Mouse (Mus musculus) myocyte (in vitro differentiated cells): ENCODE measurements at regions not wholly inside any gene's neighbourhood (a gene's known extent, or its start where the extent isn't known, plus 50 kb on each side); places are given as distances from the start of the nearest gene placed in this dataset.

Source experiments
- CEBPB ChIP-seq: IDR thresholded peaks from 2 replicates; pipeline ENCODE4 v1.6.1; 2011; ENCODE audit warnings: mild to moderate bottlenecking, moderate library complexity; ENCODE audit not compliant: poor library complexity, insufficient read depth, severe bottlenecking
- E2F4 ChIP-seq: IDR thresholded peaks from one replicate; pipeline ENCODE4 v1.6.1; 2011; ENCODE audit warnings: mild to moderate bottlenecking, control low read depth, moderate library complexity; ENCODE audit not compliant: insufficient read depth
- MAX ChIP-seq: IDR thresholded peaks from one replicate; pipeline ENCODE4 v1.6.1; 2011; ENCODE audit warnings: low read depth, mild to moderate bottlenecking, control low read depth
- MYOD1 ChIP-seq, 3 experiments: IDR thresholded peaks; one replicate each; pipeline ENCODE4 v1.6.1; 2011; ENCODE audit warnings: control low read depth in 2 of 3, low read depth in 2 of 3, mild to moderate bottlenecking in 2 of 3, moderate library complexity in 1 of 3; ENCODE audit not compliant: insufficient read length in 2 of 3, control insufficient read depth in 1 of 3
- MYOG ChIP-seq, 3 experiments: IDR thresholded peaks; one replicate each; pipeline ENCODE4 v1.6.1; 2011; ENCODE audit warnings: control low read depth in 2 of 3, low read depth in 2 of 3, mild to moderate bottlenecking in 2 of 3; ENCODE audit not compliant: insufficient read length in 2 of 3, control insufficient read depth in 1 of 3, insufficient read depth in 1 of 3
- POLR2A ChIP-seq: IDR thresholded peaks from one replicate; pipeline ENCODE4 v1.6.1; 2011; ENCODE audit warnings: low read depth, mild to moderate bottlenecking, control low read depth, moderate library complexity; ENCODE audit not compliant: insufficient read length
- POLR2AphosphoS2 ChIP-seq: IDR thresholded peaks from one replicate; pipeline ENCODE4 v1.6.1; 2011; ENCODE audit warnings: low read depth, control low read depth; ENCODE audit not compliant: insufficient read length
- REST ChIP-seq: IDR thresholded peaks from one replicate; pipeline ENCODE4 v1.6.1; 2011; ENCODE audit warnings: mild to moderate bottlenecking, control low read depth, moderate library complexity; ENCODE audit not compliant: insufficient read depth, insufficient read length
- SRF ChIP-seq: IDR thresholded peaks from one replicate; pipeline ENCODE4 v1.6.1; 2011; ENCODE audit warnings: low read depth; ENCODE audit not compliant: control insufficient read depth, insufficient read length
- TCF12 ChIP-seq: IDR thresholded peaks from one replicate; pipeline ENCODE4 v1.6.1; 2011; ENCODE audit warnings: mild to moderate bottlenecking, control low read depth; ENCODE audit not compliant: poor library complexity, insufficient read depth, severe bottlenecking
- TCF3 ChIP-seq: IDR thresholded peaks from one replicate; pipeline ENCODE4 v1.6.1; 2011; ENCODE audit warnings: low read depth, control low read depth; ENCODE audit not compliant: insufficient read length
- USF1 ChIP-seq: IDR thresholded peaks from one replicate; pipeline ENCODE4 v1.6.1; 2011; ENCODE audit warnings: low read depth, mild to moderate bottlenecking, control low read depth, moderate library complexity

GRCm38 (mm10) chr1:168058769-168059168 is 369.7 kb downstream of the Lmx1a start:
- TF ChIP-seq MAX (no peak), POLR2A (no peak), MYOD1 (IDR thresholded peaks at IDR 0.05; ENCODE audit: control insufficient read depth in 1 of 3, insufficient read length in 2 of 3, low read depth in 2 of 3) (no peak), CEBPB (no peak), TCF12 (no peak), MYOG (IDR thresholded peaks at IDR 0.05; ENCODE audit: control insufficient read depth in 1 of 3, insufficient read depth in 1 of 3, insufficient read length in 2 of 3, low read depth in 2 of 3) (no peak), POLR2AphosphoS2 (no peak), USF1 (no peak), TCF3 (no peak), SRF (no peak), E2F4 (no peak), REST (no peak)
